Mouse (Mus musculus) kidney, adult 2 months (tissue): ENCODE results near the gene Krt77.

ENCODE experiments used
- CTCF ChIP-seq: fragments of 200-500 bp; conservative IDR thresholded peaks from 2 replicates; pipeline ENCODE4 v1.5.1; 2011; ENCODE audit warnings: low read depth, mild to moderate bottlenecking, control low read depth, low read length, moderate library complexity, mixed read lengths; ENCODE audit not compliant: insufficient read depth, insufficient read length
- POLR2A ChIP-seq: fragments of 200-500 bp; IDR thresholded peaks from one replicate; pipeline ENCODE4 v1.6.1; 2011; ENCODE audit warnings: low read depth, low read length, control low read depth

DNA sequence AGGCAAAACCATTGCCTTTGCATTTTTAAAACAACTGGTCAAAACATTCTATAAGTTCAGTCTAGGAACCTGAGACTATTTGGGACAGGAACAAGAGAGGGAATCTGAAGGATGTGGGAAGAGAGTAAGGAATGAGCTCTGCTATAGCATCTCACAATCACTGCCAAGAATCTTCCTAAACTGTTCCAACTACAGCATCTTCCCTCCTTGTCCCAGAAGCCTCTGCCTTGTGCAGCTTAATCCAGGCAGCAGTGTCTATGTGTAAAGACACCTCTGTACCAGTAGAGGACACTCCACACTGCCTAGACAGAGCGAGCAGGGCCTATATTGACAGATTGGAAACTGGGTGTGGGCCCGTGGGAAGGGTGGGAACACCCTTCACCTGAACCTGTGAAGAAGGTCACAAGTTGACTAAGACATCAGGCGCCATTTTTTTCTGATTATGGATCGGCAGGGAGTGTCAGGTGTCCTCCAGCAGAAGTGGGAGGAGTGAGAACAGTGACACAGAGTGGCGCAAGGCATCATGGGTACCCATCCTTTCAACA lies 34.6 kb downstream of the Krt77 start:
- TF ChIP-seq CTCF (0 out of 2 replicates have a peak, but pooled peaks have one; percentile 2), POLR2A (no peak)
